Mouse (Mus musculus): ENCODE measurements around the gene Chil6. TPM values are rescaled to one million over a fixed set of nuclear protein-coding genes. Genes with fewer than 3 reads are reported as not detected.

Chil6 gene
- polyA plus RNA-seq (2017; shearing (Covaris generic)) = 1 to 10 TPM in 1 of 2 experiments, under 1 TPM in 1; 0.18 to 1.9 TPM

GRCm38 (mm10) chr3:106406082-106406481, at the start of gene Chil6:
Chil6 (minus strand) TSS chr3:106406182.

Other genes with a start within 250 kb of the Chil6 start
- under 1 TPM in 1 of 2 experiments, not detected in 1; 0.21 TPM for gene Chil3, start 238.6 kb downstream of the Chil6 start, polyA plus RNA-seq (2017; shearing (Covaris generic))
- gene Chil4, start 186.7 kb downstream of the Chil6 start, polyA plus RNA-seq (2017; shearing (Covaris generic)) = under 1 TPM; 0.20 to 0.37 TPM
- 100 to 1,000 TPM; 131 to 255 TPM for gene Dennd2d, start 76.2 kb upstream of the Chil6 start, polyA plus RNA-seq (2017; shearing (Covaris generic))
- gene Dram2, start 141.6 kb upstream of the Chil6 start, polyA plus RNA-seq (2017; shearing (Covaris generic)) = 10 to 100 TPM; 33.1 to 38.7 TPM
- gene Cept1, start 141.6 kb upstream of the Chil6 start, polyA plus RNA-seq (2017; shearing (Covaris generic)) = 100 to 1,000 TPM in 1 of 2 experiments, 10 to 100 TPM in 1; 96.8 to 105 TPM